Mouse (Mus musculus): ENCODE data around the gene Maip1. TPM values are rescaled to one million over a fixed set of nuclear protein-coding genes. Genes with fewer than 3 reads are reported as not detected.

Maip1 gene
- polyA plus RNA-seq, 1 experiment from 2014 or later = 13.7 TPM

GRCm38 (mm10) chr1:57390993-57391790 is 14.9 kb upstream of the Maip1 start:
- H3K9me3 ChIP-seq (ENCODE audit: control insufficient read depth) = no peaks in the 10 kb centered on the region
- no peak overlapping the region for H3K4me3 ChIP-seq (ENCODE audit: low read depth, low read length)
- H3K36me3 ChIP-seq (ENCODE audit: control insufficient read depth, insufficient read depth) = peaks cover 35% of the 10 kb centered on the region
- TF ChIP-seq CTCF (IDR thresholded peaks at IDR 0.05; ENCODE audit: low read depth) = no peak
- no peak for ATAC-seq
- WGBS = 76% methylated on average over 4 of the region's 4 CpGs
- no peak overlapping the region for H3K9ac ChIP-seq (ENCODE audit: low read depth, low read length)
- no peak overlapping the region for H3K4me2 ChIP-seq (replicated peaks; ENCODE audit: low read depth)
- no peak overlapping the region for H3K27ac ChIP-seq (ENCODE audit: low read depth, low read length)
- no peaks in the 10 kb centered on the region for H3K27me3 ChIP-seq (replicated peaks; ENCODE audit: control insufficient read depth, insufficient read depth, low read length)
- H3K4me1 ChIP-seq (replicated peaks; ENCODE audit: control insufficient read depth, insufficient read depth, low read length) = no peaks in the 10 kb centered on the region

GRCm38 (mm10) chr1:57392417-57392816 is 13.7 kb upstream of the Maip1 start:
- Histone ChIP-seq H3K4me1 (replicated peaks; ENCODE audit: control insufficient read depth, insufficient read depth, low read length) (no peaks in the 10 kb centered on the region), H3K27me3 (replicated peaks; ENCODE audit: control insufficient read depth, insufficient read depth, low read length) (no peaks in the 10 kb centered on the region), H3K27ac (ENCODE audit: low read depth, low read length) (no peak overlapping the region), H3K9me3 (ENCODE audit: control insufficient read depth) (no peaks in the 10 kb centered on the region), H3K4me3 (ENCODE audit: low read depth, low read length) (no peak overlapping the region), H3K36me3 (ENCODE audit: control insufficient read depth, insufficient read depth) (peaks cover 38% of the 10 kb centered on the region), H3K9ac (ENCODE audit: low read depth, low read length) (no peak overlapping the region), H3K4me2 (replicated peaks; ENCODE audit: low read depth) (no peak overlapping the region)
- ATAC-seq = no peak
- 87% methylated on average over 4 of the region's 4 CpGs for WGBS
- no peak for TF ChIP-seq CTCF (IDR thresholded peaks at IDR 0.05; ENCODE audit: low read depth)

- H3K4me1 ChIP-seq (replicated peaks; ENCODE audit: control insufficient read depth, insufficient read depth, low read length) = no peaks in the 10 kb centered on the region
- no peak overlapping the region for H3K27ac ChIP-seq (ENCODE audit: low read depth, low read length)
- H3K9ac ChIP-seq (ENCODE audit: low read depth, low read length) = no peak overlapping the region
- H3K4me3 ChIP-seq (ENCODE audit: low read depth, low read length) = no peak overlapping the region
- ATAC-seq = no peak
- no peaks in the 10 kb centered on the region for H3K27me3 ChIP-seq (replicated peaks; ENCODE audit: control insufficient read depth, insufficient read depth, low read length)
- H3K9me3 ChIP-seq (ENCODE audit: control insufficient read depth) = no peaks in the 10 kb centered on the region
- peak; percentile 82 for TF ChIP-seq CTCF (IDR thresholded peaks at IDR 0.05; ENCODE audit: low read depth)
- no peak overlapping the region for H3K4me2 ChIP-seq (replicated peaks; ENCODE audit: low read depth)
- peaks cover 40% of the 10 kb centered on the region for H3K36me3 ChIP-seq (ENCODE audit: control insufficient read depth, insufficient read depth)
- WGBS = 65% methylated on average over 3 of the region's 3 CpGs
These were observed 12.1 kb upstream of the Maip1 start for GRCm38 (mm10) chr1:57394051-57394450.

DNA sequence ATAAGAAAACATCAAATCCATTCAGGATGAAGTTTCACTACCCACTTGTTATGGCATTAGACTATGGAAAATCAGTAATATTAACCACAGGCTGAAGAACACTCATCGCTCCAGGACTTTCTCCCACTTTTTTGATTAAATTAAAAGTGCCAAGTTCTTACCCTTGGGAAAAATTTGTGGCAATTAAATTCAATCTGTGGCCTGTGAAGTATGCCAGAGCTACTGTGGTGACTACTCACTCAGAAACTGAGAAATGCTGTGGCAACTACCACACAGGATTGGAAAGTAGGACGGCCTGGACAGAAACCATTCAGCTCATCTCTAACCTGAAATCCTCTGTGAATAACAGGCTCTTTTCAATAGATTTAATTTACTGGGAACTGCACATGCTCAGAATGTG is 5.8 kb upstream of the Maip1 start:
- H3K27me3 ChIP-seq (replicated peaks; ENCODE audit: control insufficient read depth, insufficient read depth, low read length) = no peaks in the 10 kb centered on the region
- no peak overlapping the region for H3K4me2 ChIP-seq (replicated peaks; ENCODE audit: low read depth)
- no peak overlapping the region for H3K4me3 ChIP-seq (ENCODE audit: low read depth, low read length)
- peaks cover 24% of the 10 kb centered on the region for H3K36me3 ChIP-seq (ENCODE audit: control insufficient read depth, insufficient read depth)
- no peaks in the 10 kb centered on the region for H3K4me1 ChIP-seq (replicated peaks; ENCODE audit: control insufficient read depth, insufficient read depth, low read length)
- no peaks in the 10 kb centered on the region for H3K9me3 ChIP-seq (ENCODE audit: control insufficient read depth)
- no peak for TF ChIP-seq CTCF (IDR thresholded peaks at IDR 0.05; ENCODE audit: low read depth)
- no peak for ATAC-seq
- H3K27ac ChIP-seq (ENCODE audit: low read depth, low read length) = no peak overlapping the region
- 88% methylated on average over 2 of the region's 2 CpGs for WGBS
- H3K9ac ChIP-seq (ENCODE audit: low read depth, low read length) = no peak overlapping the region

- no peak overlapping the region for H3K4me3 ChIP-seq (ENCODE audit: low read depth, low read length)
- H3K9ac ChIP-seq (ENCODE audit: low read depth, low read length) = no peak overlapping the region
- no peaks in the 10 kb centered on the region for H3K27me3 ChIP-seq (replicated peaks; ENCODE audit: control insufficient read depth, insufficient read depth, low read length)
- H3K4me2 ChIP-seq (replicated peaks; ENCODE audit: low read depth) = no peak overlapping the region
- no peaks in the 10 kb centered on the region for H3K4me1 ChIP-seq (replicated peaks; ENCODE audit: control insufficient read depth, insufficient read depth, low read length)
- H3K36me3 ChIP-seq (ENCODE audit: control insufficient read depth, insufficient read depth) = peaks cover 20% of the 10 kb centered on the region
- WGBS = 79% methylated on average over 2 of the region's 2 CpGs
- no peak for TF ChIP-seq CTCF (IDR thresholded peaks at IDR 0.05; ENCODE audit: low read depth)
- no peak overlapping the region for H3K27ac ChIP-seq (ENCODE audit: low read depth, low read length)
- no peak for ATAC-seq
- no peaks in the 10 kb centered on the region for H3K9me3 ChIP-seq (ENCODE audit: control insufficient read depth)
These were observed 5.3 kb upstream of the Maip1 start for GRCm38 (mm10) chr1:57400877-57401276.

GRCm38 (mm10) chr1:57402116-57402515 is 4.0 kb upstream of the Maip1 start:
- no peak overlapping the region for H3K27ac ChIP-seq (ENCODE audit: low read depth, low read length)
- no peaks in the 10 kb centered on the region for H3K9me3 ChIP-seq (ENCODE audit: control insufficient read depth)
- no peak for ATAC-seq
- H3K27me3 ChIP-seq (replicated peaks; ENCODE audit: control insufficient read depth, insufficient read depth, low read length) = no peaks in the 10 kb centered on the region
- no peak overlapping the region for H3K4me3 ChIP-seq (ENCODE audit: low read depth, low read length)
- H3K4me1 ChIP-seq (replicated peaks; ENCODE audit: control insufficient read depth, insufficient read depth, low read length) = no peaks in the 10 kb centered on the region
- 90% methylated on average over 5 of the region's 5 CpGs for WGBS
- H3K4me2 ChIP-seq (replicated peaks; ENCODE audit: low read depth) = no peak overlapping the region
- TF ChIP-seq CTCF (IDR thresholded peaks at IDR 0.05; ENCODE audit: low read depth) = no peak
- peaks cover 17% of the 10 kb centered on the region for H3K36me3 ChIP-seq (ENCODE audit: control insufficient read depth, insufficient read depth)
- no peak overlapping the region for H3K9ac ChIP-seq (ENCODE audit: low read depth, low read length)
